Mouse (Mus musculus): Measurements from ENCODE around the gene Ddx31. TPM values are rescaled to one million over a fixed set of nuclear protein-coding genes. Genes with fewer than 3 reads are reported as not detected.

The Ddx31 gene
- polyA plus RNA-seq, 1 experiment = 27.0 TPM

- no peaks in the 10 kb centered on the region for H3K4me1 ChIP-seq (ENCODE audit: control insufficient read depth, insufficient read depth, low read length)
- H3K9ac ChIP-seq (ENCODE audit: low read depth, poor library complexity, severe bottlenecking) = no peak overlapping the region
- no peaks in the 10 kb centered on the region for H3K9me3 ChIP-seq (replicated peaks; ENCODE audit: control insufficient read depth, insufficient read depth, low read length, poor library complexity, severe bottlenecking)
- no peak for TF ChIP-seq CTCF (IDR thresholded peaks at IDR 0.05; ENCODE audit: low read depth, low read length)
- TF ChIP-seq POLR2A (IDR thresholded peaks at IDR 0.05; ENCODE audit: insufficient read depth, low read length) = no peak
- TF ChIP-seq EP300 (IDR thresholded peaks at IDR 0.05; ENCODE audit: insufficient read depth, low read depth, low read length) = no peak
- H3K27ac ChIP-seq (ENCODE audit: insufficient read depth, low read length) = no peak overlapping the region
- H3K4me3 ChIP-seq (ENCODE audit: low read depth, low read length) = no peak overlapping the region
- H3K36me3 ChIP-seq (ENCODE audit: control insufficient read depth, insufficient read depth, low read length, poor library complexity, severe bottlenecking) = peaks cover 20% of the 10 kb centered on the region
- no peaks in the 10 kb centered on the region for H3K27me3 ChIP-seq (ENCODE audit: control insufficient read depth, insufficient read depth, low read length, poor library complexity, severe bottlenecking)
These were observed 41.8 kb downstream of the Ddx31 start for GRCm38 (mm10) chr2:28882047-28882446.

GRCm38 (mm10) chr2:28882826-28883485 lies 42.8 kb downstream of the Ddx31 start:
- H3K36me3 ChIP-seq (ENCODE audit: control insufficient read depth, insufficient read depth, low read length, poor library complexity, severe bottlenecking) = peaks cover 16% of the 10 kb centered on the region
- H3K4me1 ChIP-seq (ENCODE audit: control insufficient read depth, insufficient read depth, low read length) = no peaks in the 10 kb centered on the region
- no peaks in the 10 kb centered on the region for H3K9me3 ChIP-seq (replicated peaks; ENCODE audit: control insufficient read depth, insufficient read depth, low read length, poor library complexity, severe bottlenecking)
- TF ChIP-seq EP300 (IDR thresholded peaks at IDR 0.05; ENCODE audit: insufficient read depth, low read depth, low read length) (no peak), CTCF (IDR thresholded peaks at IDR 0.05; ENCODE audit: low read depth, low read length) (no peak), POLR2A (IDR thresholded peaks at IDR 0.05; ENCODE audit: insufficient read depth, low read length) (no peak)
- H3K4me3 ChIP-seq (ENCODE audit: low read depth, low read length) = no peak overlapping the region
- no peaks in the 10 kb centered on the region for H3K27me3 ChIP-seq (ENCODE audit: control insufficient read depth, insufficient read depth, low read length, poor library complexity, severe bottlenecking)
- H3K9ac ChIP-seq (ENCODE audit: low read depth, poor library complexity, severe bottlenecking) = no peak overlapping the region
- H3K27ac ChIP-seq (ENCODE audit: insufficient read depth, low read length) = no peak overlapping the region

GRCm38 (mm10) chr2:28884914-28885313 lies 44.7 kb downstream of the Ddx31 start:
- TF ChIP-seq EP300 (IDR thresholded peaks at IDR 0.05; ENCODE audit: insufficient read depth, low read depth, low read length) = no peak
- TF ChIP-seq CTCF (IDR thresholded peaks at IDR 0.05; ENCODE audit: low read depth, low read length) = no peak
- TF ChIP-seq POLR2A (IDR thresholded peaks at IDR 0.05; ENCODE audit: insufficient read depth, low read length) = no peak
- H3K4me3 ChIP-seq (ENCODE audit: low read depth, low read length) = no peak overlapping the region
- no peak overlapping the region for H3K27ac ChIP-seq (ENCODE audit: insufficient read depth, low read length)
- H3K27me3 ChIP-seq (ENCODE audit: control insufficient read depth, insufficient read depth, low read length, poor library complexity, severe bottlenecking) = no peaks in the 10 kb centered on the region
- peaks cover 29% of the 10 kb centered on the region for H3K36me3 ChIP-seq (ENCODE audit: control insufficient read depth, insufficient read depth, low read length, poor library complexity, severe bottlenecking)
- H3K9ac ChIP-seq (ENCODE audit: low read depth, poor library complexity, severe bottlenecking) = no peak overlapping the region
- H3K9me3 ChIP-seq (replicated peaks; ENCODE audit: control insufficient read depth, insufficient read depth, low read length, poor library complexity, severe bottlenecking) = no peaks in the 10 kb centered on the region
- H3K4me1 ChIP-seq (ENCODE audit: control insufficient read depth, insufficient read depth, low read length) = no peaks in the 10 kb centered on the region

GRCm38 (mm10) chr2:28892796-28893195 lies 52.6 kb downstream of the Ddx31 start:
- H3K36me3 ChIP-seq (ENCODE audit: control insufficient read depth, insufficient read depth, low read length, poor library complexity, severe bottlenecking) = peaks cover 29% of the 10 kb centered on the region

GRCm38 (mm10) chr2:28893526-28893925 lies 53.3 kb downstream of the Ddx31 start:
- Histone ChIP-seq H3K9me3 (replicated peaks; ENCODE audit: control insufficient read depth, insufficient read depth, low read length, poor library complexity, severe bottlenecking) (no peaks in the 10 kb centered on the region), H3K27me3 (ENCODE audit: control insufficient read depth, insufficient read depth, low read length, poor library complexity, severe bottlenecking) (no peaks in the 10 kb centered on the region), H3K36me3 (ENCODE audit: control insufficient read depth, insufficient read depth, low read length, poor library complexity, severe bottlenecking) (peaks cover 27% of the 10 kb centered on the region), H3K4me1 (ENCODE audit: control insufficient read depth, insufficient read depth, low read length) (no peaks in the 10 kb centered on the region), H3K4me3 (ENCODE audit: low read depth, low read length) (no peak overlapping the region), H3K27ac (ENCODE audit: insufficient read depth, low read length) (no peak overlapping the region), H3K9ac (ENCODE audit: low read depth, poor library complexity, severe bottlenecking) (no peak overlapping the region)
- TF ChIP-seq POLR2A (IDR thresholded peaks at IDR 0.05; ENCODE audit: insufficient read depth, low read length) (no peak), CTCF (IDR thresholded peaks at IDR 0.05; ENCODE audit: low read depth, low read length) (no peak), EP300 (IDR thresholded peaks at IDR 0.05; ENCODE audit: insufficient read depth, low read depth, low read length) (no peak)

More at GRCm38 (mm10) chr2:28892796-28893195, 52.6 kb downstream of the Ddx31 start:
- Histone ChIP-seq H3K27ac (ENCODE audit: insufficient read depth, low read length) (no peak overlapping the region), H3K4me1 (ENCODE audit: control insufficient read depth, insufficient read depth, low read length) (no peaks in the 10 kb centered on the region), H3K9ac (ENCODE audit: low read depth, poor library complexity, severe bottlenecking) (no peak overlapping the region), H3K4me3 (ENCODE audit: low read depth, low read length) (no peak overlapping the region), H3K9me3 (replicated peaks; ENCODE audit: control insufficient read depth, insufficient read depth, low read length, poor library complexity, severe bottlenecking) (no peaks in the 10 kb centered on the region), H3K27me3 (ENCODE audit: control insufficient read depth, insufficient read depth, low read length, poor library complexity, severe bottlenecking) (no peaks in the 10 kb centered on the region)
- TF ChIP-seq EP300 (IDR thresholded peaks at IDR 0.05; ENCODE audit: insufficient read depth, low read depth, low read length) (no peak), CTCF (IDR thresholded peaks at IDR 0.05; ENCODE audit: low read depth, low read length) (no peak), POLR2A (IDR thresholded peaks at IDR 0.05; ENCODE audit: insufficient read depth, low read length) (no peak)

GRCm38 (mm10) chr2:28895876-28896275 lies 55.7 kb downstream of the Ddx31 start:
- H3K27me3 ChIP-seq (ENCODE audit: control insufficient read depth, insufficient read depth, low read length, poor library complexity, severe bottlenecking) = no peaks in the 10 kb centered on the region
- H3K9me3 ChIP-seq (replicated peaks; ENCODE audit: control insufficient read depth, insufficient read depth, low read length, poor library complexity, severe bottlenecking) = no peaks in the 10 kb centered on the region
- H3K4me1 ChIP-seq (ENCODE audit: control insufficient read depth, insufficient read depth, low read length) = no peaks in the 10 kb centered on the region

More at GRCm38 (mm10) chr2:28895876-28896275, 55.7 kb downstream of the Ddx31 start:
- peaks cover 17% of the 10 kb centered on the region; the same call in 1 of the 2 replicates for H3K36me3 ChIP-seq (ENCODE audit: control insufficient read depth, insufficient read depth, low read length, poor library complexity, severe bottlenecking)
- no peak overlapping the region for H3K4me3 ChIP-seq (ENCODE audit: low read depth, low read length)
- H3K9ac ChIP-seq (ENCODE audit: low read depth, poor library complexity, severe bottlenecking) = no peak overlapping the region
- TF ChIP-seq CTCF (IDR thresholded peaks at IDR 0.05; ENCODE audit: low read depth, low read length) (no peak), EP300 (IDR thresholded peaks at IDR 0.05; ENCODE audit: insufficient read depth, low read depth, low read length) (no peak), POLR2A (IDR thresholded peaks at IDR 0.05; ENCODE audit: insufficient read depth, low read length) (no peak)
- H3K27ac ChIP-seq (ENCODE audit: insufficient read depth, low read length) = no peak overlapping the region

All from ES-Bruce4 (cell line).